Mouse (Mus musculus): ENCODE measurements around the gene Krtap3-2. TPM values are rescaled to one million over a fixed set of nuclear protein-coding genes. Genes with fewer than 3 reads are reported as not detected.
"Not testable (repeated sequence)": the region's sequence is repeated elsewhere in the genome, so short reads cannot be mapped to it uniquely, and the experiment has no call there.

Gene Krtap3-2
- polyA plus RNA-seq (2014; fragmentation: Nextera tagmentation; extraction: Ambion mirVana) = not detected in 2 replicates

- Histone ChIP-seq H3K4me1 (replicated peaks; ENCODE audit: control insufficient read depth, insufficient read depth, low read length) (no peaks in the 10 kb centered on the region), H3K4me2 (ENCODE audit: low read depth, low read length, severe bottlenecking) (no peak within 1 kb of the TSS), H3K27ac (ENCODE audit: low read depth, low read length) (no peak within 1 kb of the TSS), H3K4me3 (ENCODE audit: low read depth, low read length) (no peak within 1 kb of the TSS), H3K36me3 (ENCODE audit: control insufficient read depth, insufficient read depth, low read length) (no peaks in the 10 kb centered on the region), H3K9me3 (ENCODE audit: control insufficient read depth, low read length) (no peaks in the 10 kb centered on the region), H3K9ac (ENCODE audit: low read length) (no peak within 1 kb of the TSS), H3K27me3 (ENCODE audit: control insufficient read depth, insufficient read depth, low read length) (no peaks in the 10 kb centered on the region)
- no peak for DNase-seq (ENCODE audit: low spot score)
- no peak for ATAC-seq (replicated peaks; ENCODE audit: low FRiP score)
- 91% methylated on average over 2 of the region's 2 CpGs for WGBS
These were observed at the start of gene Krtap3-2 for GRCm38 (mm10) chr11:99556753-99557152. TSS of gene Krtap3-2 (minus strand) at chr11:99556853.

GRCm38 (mm10) chr11:99603208-99603607, 46.6 kb upstream of the Krtap3-2 start, which contains the start of gene Gm11938:
TSS of gene Gm11938 (minus strand) at chr11:99603308.
- not testable (repeated sequence) for H3K9ac ChIP-seq (ENCODE audit: low read length); H3K9me3 ChIP-seq (ENCODE audit: control insufficient read depth, low read length); H3K4me2 ChIP-seq (ENCODE audit: low read depth, low read length, severe bottlenecking); DNase-seq (ENCODE audit: low spot score); H3K27me3 ChIP-seq (ENCODE audit: control insufficient read depth, insufficient read depth, low read length); H3K4me3 ChIP-seq (ENCODE audit: low read depth, low read length); H3K36me3 ChIP-seq (ENCODE audit: control insufficient read depth, insufficient read depth, low read length); H3K4me1 ChIP-seq (replicated peaks; ENCODE audit: control insufficient read depth, insufficient read depth, low read length); H3K27ac ChIP-seq (ENCODE audit: low read depth, low read length); ATAC-seq (replicated peaks; ENCODE audit: low FRiP score)
- 80% methylated on average over 1 of the region's 1 CpGs for WGBS

GRCm38 (mm10) chr11:99597742-99598141, 41.1 kb upstream of the Krtap3-2 start, which contains the start of gene Krtap9-3:
TSS of gene Krtap9-3 (minus strand) at chr11:99598105.
- ATAC-seq (replicated peaks; ENCODE audit: low FRiP score); H3K4me3 ChIP-seq (ENCODE audit: low read depth, low read length); H3K36me3 ChIP-seq (ENCODE audit: control insufficient read depth, insufficient read depth, low read length); H3K4me1 ChIP-seq (replicated peaks; ENCODE audit: control insufficient read depth, insufficient read depth, low read length); H3K27ac ChIP-seq (ENCODE audit: low read depth, low read length); H3K27me3 ChIP-seq (ENCODE audit: control insufficient read depth, insufficient read depth, low read length); H3K4me2 ChIP-seq (ENCODE audit: low read depth, low read length, severe bottlenecking); H3K9ac ChIP-seq (ENCODE audit: low read length); DNase-seq (ENCODE audit: low spot score); H3K9me3 ChIP-seq (ENCODE audit: control insufficient read depth, low read length): not testable (repeated sequence)
- 80% methylated on average over 6 of the region's 6 CpGs for WGBS

- H3K4me2 ChIP-seq (ENCODE audit: low read depth, low read length, severe bottlenecking) = no peak within 1 kb of the TSS
- H3K4me1 ChIP-seq (replicated peaks; ENCODE audit: control insufficient read depth, insufficient read depth, low read length) = no peaks in the 10 kb centered on the region
- H3K27ac ChIP-seq (ENCODE audit: low read depth, low read length) = no peak within 1 kb of the TSS
- 87% methylated on average over 6 of the region's 6 CpGs for WGBS
- DNase-seq (ENCODE audit: low spot score) (no peak), ATAC-seq (replicated peaks; ENCODE audit: low FRiP score) (no peak)
- no peaks in the 10 kb centered on the region for H3K36me3 ChIP-seq (ENCODE audit: control insufficient read depth, insufficient read depth, low read length)
- H3K9me3 ChIP-seq (ENCODE audit: control insufficient read depth, low read length) = no peaks in the 10 kb centered on the region
- no peak within 1 kb of the TSS for H3K9ac ChIP-seq (ENCODE audit: low read length)
- H3K27me3 ChIP-seq (ENCODE audit: control insufficient read depth, insufficient read depth, low read length) = no peaks in the 10 kb centered on the region
- no peak within 1 kb of the TSS for H3K4me3 ChIP-seq (ENCODE audit: low read depth, low read length)
These were observed 34.3 kb upstream of the Krtap3-2 start, which contains the start of gene Krtap1-3 for GRCm38 (mm10) chr11:99590981-99591380. TSS of gene Krtap1-3 (minus strand) at chr11:99591339.

GRCm38 (mm10) chr11:99585096-99585495, 28.4 kb upstream of the Krtap3-2 start:
- no peaks in the 10 kb centered on the region for H3K36me3 ChIP-seq (ENCODE audit: control insufficient read depth, insufficient read depth, low read length)
- no peaks in the 10 kb centered on the region for H3K27me3 ChIP-seq (ENCODE audit: control insufficient read depth, insufficient read depth, low read length)
- H3K4me1 ChIP-seq (replicated peaks; ENCODE audit: control insufficient read depth, insufficient read depth, low read length) = no peaks in the 10 kb centered on the region
- no peak overlapping the region for H3K4me2 ChIP-seq (ENCODE audit: low read depth, low read length, severe bottlenecking)
- H3K4me3 ChIP-seq (ENCODE audit: low read depth, low read length) = no peak overlapping the region
- no peak overlapping the region for H3K9ac ChIP-seq (ENCODE audit: low read length)
- no peak for DNase-seq (ENCODE audit: low spot score)
- H3K9me3 ChIP-seq (ENCODE audit: control insufficient read depth, low read length) = no peaks in the 10 kb centered on the region
- H3K27ac ChIP-seq (ENCODE audit: low read depth, low read length) = no peak overlapping the region
- WGBS = 95% methylated on average over 7 of the region's 7 CpGs
- ATAC-seq (replicated peaks; ENCODE audit: low FRiP score) = no peak

GRCm38 (mm10) chr11:99583245-99583704, 26.6 kb upstream of the Krtap3-2 start, which contains the start of gene Krtap1-4:
TSS of gene Krtap1-4 (minus strand) at chr11:99583654.
- no peak within 1 kb of the TSS for H3K27ac ChIP-seq (ENCODE audit: low read depth, low read length)
- no peak within 1 kb of the TSS for H3K4me3 ChIP-seq (ENCODE audit: low read depth, low read length)
- WGBS = 75% methylated on average over 5 of the region's 5 CpGs
- no peaks in the 10 kb centered on the region for H3K9me3 ChIP-seq (ENCODE audit: control insufficient read depth, low read length)
- H3K4me1 ChIP-seq (replicated peaks; ENCODE audit: control insufficient read depth, insufficient read depth, low read length) = no peaks in the 10 kb centered on the region
- H3K9ac ChIP-seq (ENCODE audit: low read length) = no peak within 1 kb of the TSS
- no peak within 1 kb of the TSS for H3K4me2 ChIP-seq (ENCODE audit: low read depth, low read length, severe bottlenecking)
- DNase-seq (ENCODE audit: low spot score) (no peak), ATAC-seq (replicated peaks; ENCODE audit: low FRiP score) (no peak)
- no peaks in the 10 kb centered on the region for H3K36me3 ChIP-seq (ENCODE audit: control insufficient read depth, insufficient read depth, low read length)
- H3K27me3 ChIP-seq (ENCODE audit: control insufficient read depth, insufficient read depth, low read length) = no peaks in the 10 kb centered on the region

GRCm38 (mm10) chr11:99581564-99581963, 24.9 kb upstream of the Krtap3-2 start:
- 87% methylated on average over 6 of the region's 6 CpGs for WGBS
- Histone ChIP-seq H3K36me3 (ENCODE audit: control insufficient read depth, insufficient read depth, low read length) (no peaks in the 10 kb centered on the region), H3K9ac (ENCODE audit: low read length) (no peak overlapping the region), H3K4me3 (ENCODE audit: low read depth, low read length) (no peak overlapping the region), H3K27ac (ENCODE audit: low read depth, low read length) (no peak overlapping the region), H3K4me1 (replicated peaks; ENCODE audit: control insufficient read depth, insufficient read depth, low read length) (no peaks in the 10 kb centered on the region), H3K9me3 (ENCODE audit: control insufficient read depth, low read length) (no peaks in the 10 kb centered on the region), H3K4me2 (ENCODE audit: low read depth, low read length, severe bottlenecking) (no peak overlapping the region), H3K27me3 (ENCODE audit: control insufficient read depth, insufficient read depth, low read length) (no peaks in the 10 kb centered on the region)
- DNase-seq (ENCODE audit: low spot score) = no peak
- ATAC-seq (replicated peaks; ENCODE audit: low FRiP score) = no peak

- no peaks in the 10 kb centered on the region for H3K36me3 ChIP-seq (ENCODE audit: control insufficient read depth, insufficient read depth, low read length)
- no peaks in the 10 kb centered on the region for H3K9me3 ChIP-seq (ENCODE audit: control insufficient read depth, low read length)
- H3K27ac ChIP-seq (ENCODE audit: low read depth, low read length) = no peak overlapping the region
- no peak overlapping the region for H3K9ac ChIP-seq (ENCODE audit: low read length)
- WGBS = 93% methylated on average over 5 of the region's 5 CpGs
- H3K4me2 ChIP-seq (ENCODE audit: low read depth, low read length, severe bottlenecking) = no peak overlapping the region
- no peak overlapping the region for H3K4me3 ChIP-seq (ENCODE audit: low read depth, low read length)
- DNase-seq (ENCODE audit: low spot score) = no peak
- no peak for ATAC-seq (replicated peaks; ENCODE audit: low FRiP score)
- H3K4me1 ChIP-seq (replicated peaks; ENCODE audit: control insufficient read depth, insufficient read depth, low read length) = no peaks in the 10 kb centered on the region
- no peaks in the 10 kb centered on the region for H3K27me3 ChIP-seq (ENCODE audit: control insufficient read depth, insufficient read depth, low read length)
These were observed 24.4 kb upstream of the Krtap3-2 start for GRCm38 (mm10) chr11:99581051-99581450.

- no peaks in the 10 kb centered on the region for H3K9me3 ChIP-seq (ENCODE audit: control insufficient read depth, low read length)
- DNase-seq (ENCODE audit: low spot score) = no peak
- no peak within 1 kb of the TSS for H3K27ac ChIP-seq (ENCODE audit: low read depth, low read length)
- no peaks in the 10 kb centered on the region for H3K36me3 ChIP-seq (ENCODE audit: control insufficient read depth, insufficient read depth, low read length)
- 85% methylated on average over 6 of the region's 6 CpGs for WGBS
- no peaks in the 10 kb centered on the region for H3K4me1 ChIP-seq (replicated peaks; ENCODE audit: control insufficient read depth, insufficient read depth, low read length)
- H3K4me3 ChIP-seq (ENCODE audit: low read depth, low read length) = no peak within 1 kb of the TSS
- H3K27me3 ChIP-seq (ENCODE audit: control insufficient read depth, insufficient read depth, low read length) = no peaks in the 10 kb centered on the region
- ATAC-seq (replicated peaks; ENCODE audit: low FRiP score) = no peak
- H3K4me2 ChIP-seq (ENCODE audit: low read depth, low read length, severe bottlenecking) = no peak within 1 kb of the TSS
- H3K9ac ChIP-seq (ENCODE audit: low read length) = no peak within 1 kb of the TSS
These were observed 24.0 kb upstream of the Krtap3-2 start, which contains the start of gene Krtap1-5 for GRCm38 (mm10) chr11:99580636-99581035. TSS of gene Krtap1-5 (minus strand) at chr11:99581016.
